Mouse (Mus musculus) ES-Bruce4 (cell line): Measurements from ENCODE around the gene Sf3a2. TPM values are rescaled to one million over a fixed set of nuclear protein-coding genes. Genes with fewer than 3 reads are reported as not detected.

Experiments used
- H3K27ac ChIP-seq: 2 replicates; pipeline ENCODE4 v1.5.1; 2012; ENCODE audit warnings: low read length, inconsistent platforms; ENCODE audit not compliant: insufficient read depth
- H3K27me3 ChIP-seq: 2 replicates; pipeline ENCODE4 v1.6.1; 2012; ENCODE audit warnings: mild to moderate bottlenecking, low read length, inconsistent platforms; ENCODE audit not compliant: control insufficient read depth, poor library complexity, insufficient read depth, severe bottlenecking
- H3K36me3 ChIP-seq: 2 replicates; pipeline ENCODE4 v1.6.1; 2012; ENCODE audit warnings: inconsistent platforms, mild to moderate bottlenecking, low read length, moderate library complexity; ENCODE audit not compliant: control insufficient read depth, poor library complexity, insufficient read depth, severe bottlenecking
- H3K4me1 ChIP-seq: one replicate; pipeline ENCODE4 v1.8.1; 2011; ENCODE audit warnings: low read length; ENCODE audit not compliant: control insufficient read depth, insufficient read depth
- H3K4me3 ChIP-seq: 2 replicates; pipeline ENCODE4 v1.5.1; 2011; ENCODE audit warnings: low read depth, mild to moderate bottlenecking, low read length
- H3K9ac ChIP-seq: 2 replicates; pipeline ENCODE4 v1.6.1; 2012; ENCODE audit warnings: low read depth, mild to moderate bottlenecking, inconsistent platforms; ENCODE audit not compliant: poor library complexity, severe bottlenecking
- H3K9me3 ChIP-seq: replicated peaks from 2 replicates; pipeline ENCODE4 v1.6.1; 2012; ENCODE audit warnings: mild to moderate bottlenecking, low read length, inconsistent platforms; ENCODE audit not compliant: control insufficient read depth, poor library complexity, insufficient read depth, severe bottlenecking
- CTCF ChIP-seq: IDR thresholded peaks from one replicate; pipeline ENCODE4 v1.8.1; 2011; ENCODE audit warnings: low read depth, low read length
- EP300 ChIP-seq: IDR thresholded peaks from 2 replicates; pipeline ENCODE4 v1.6.1; 2011; ENCODE audit warnings: low read depth, low read length; ENCODE audit not compliant: insufficient read depth
- POLR2A ChIP-seq: IDR thresholded peaks from one replicate; pipeline ENCODE4 v1.8.1; 2011; ENCODE audit warnings: low read length; ENCODE audit not compliant: insufficient read depth
- polyA plus RNA-seq: library from polyadenylated mRNA; stranded (reverse); fragments of >200 nt; gene quantifications from 2 replicates; pipeline ENCODE4 v1.2.4, GENCODE M21; 2011; ENCODE audit warnings: low read depth; ENCODE audit not compliant: missing spikeins, insufficient read depth, insufficient read length

Gene Sf3a2
- polyA plus RNA-seq, 1 experiment = 90.1 TPM

GRCm38 (mm10) chr10:80808099-80808984, 10.3 kb downstream of the Sf3a2 start:
- peaks cover 3% of the 10 kb centered on the region for H3K4me1 ChIP-seq
- no peaks in the 10 kb centered on the region for H3K9me3 ChIP-seq
- H3K27ac ChIP-seq = no peak overlapping the region
- H3K36me3 ChIP-seq = peaks cover 5% of the 10 kb centered on the region
- peak overlapping the region; percentile 5 for H3K4me3 ChIP-seq
- H3K27me3 ChIP-seq = no peaks in the 10 kb centered on the region
- peak overlapping the region; percentile 60 for H3K9ac ChIP-seq
- TF ChIP-seq CTCF (no peak), EP300 (no peak), POLR2A (no peak)

- no peaks in the 10 kb centered on the region for H3K27me3 ChIP-seq
- TF ChIP-seq EP300 = no peak
- TF ChIP-seq POLR2A = no peak
- TF ChIP-seq CTCF = no peak
- peaks cover 3% of the 10 kb centered on the region for H3K4me1 ChIP-seq
- H3K4me3 ChIP-seq = peak overlapping the region; percentile 5
- no peaks in the 10 kb centered on the region for H3K9me3 ChIP-seq
- no peak overlapping the region for H3K27ac ChIP-seq
- H3K9ac ChIP-seq = peak overlapping the region; percentile 60
- no peaks in the 10 kb centered on the region for H3K36me3 ChIP-seq
Observed at GRCm38 (mm10) chr10:80808985-80809632, 11.1 kb downstream of the Sf3a2 start.

- no peaks in the 10 kb centered on the region for H3K27me3 ChIP-seq
- H3K4me1 ChIP-seq = peaks cover 3% of the 10 kb centered on the region
- no peaks in the 10 kb centered on the region for H3K9me3 ChIP-seq
- no peaks in the 10 kb centered on the region for H3K36me3 ChIP-seq
- peak overlapping the region; percentile 43 for H3K4me3 ChIP-seq
- H3K27ac ChIP-seq = no peak overlapping the region
- TF ChIP-seq POLR2A = no peak
- no peak for TF ChIP-seq EP300
- no peak for TF ChIP-seq CTCF
- H3K9ac ChIP-seq = 0 out of 2 replicates have a peak overlapping the region, but pooled peaks have one; percentile 1
Observed at GRCm38 (mm10) chr10:80810084-80810483, 12.1 kb downstream of the Sf3a2 start.

- H3K9me3 ChIP-seq = no peaks in the 10 kb centered on the region
- H3K9ac ChIP-seq = no peak overlapping the region
- H3K4me3 ChIP-seq = no peak overlapping the region
- H3K27me3 ChIP-seq = no peaks in the 10 kb centered on the region
- H3K27ac ChIP-seq = no peak overlapping the region
- H3K36me3 ChIP-seq = no peaks in the 10 kb centered on the region
- H3K4me1 ChIP-seq = peaks cover 3% of the 10 kb centered on the region
- TF ChIP-seq POLR2A (no peak), EP300 (no peak), CTCF (no peak)
Observed at GRCm38 (mm10) chr10:80812391-80813041, 14.5 kb downstream of the Sf3a2 start.

- no peak within 1 kb of the TSS for H3K9ac ChIP-seq
- H3K27me3 ChIP-seq = no peaks in the 10 kb centered on the region
- H3K4me3 ChIP-seq = no peak within 1 kb of the TSS
Observed at GRCm38 (mm10) chr10:80813366-80813765, 15.4 kb downstream of the Sf3a2 start, which contains the start of gene Jsrp1. Gene Jsrp1, minus strand, starts transcription at chr10:80813498.

More at GRCm38 (mm10) chr10:80813366-80813765, 15.4 kb downstream of the Sf3a2 start, which contains the start of gene Jsrp1:
- no peaks in the 10 kb centered on the region for H3K9me3 ChIP-seq
- no peak for TF ChIP-seq CTCF
- no peak for TF ChIP-seq EP300
- TF ChIP-seq POLR2A = no peak
- H3K27ac ChIP-seq = no peak within 1 kb of the TSS
- H3K4me1 ChIP-seq = peaks cover 3% of the 10 kb centered on the region
- no peaks in the 10 kb centered on the region for H3K36me3 ChIP-seq
